Mouse (Mus musculus) heart, postnatal 4 days (tissue): ENCODE measurements around the gene Prkg1. TPM values are rescaled to one million over a fixed set of nuclear protein-coding genes. Genes with fewer than 3 reads are reported as not detected.

Source experiments
- DNase-seq: peaks from one replicate; pipeline ENCODE4 v3.0.0; 2021
- total RNA-seq, 2 experiments: library from RNA; stranded (reverse); gene quantifications; 2 replicates each; pipeline ENCODE4 v1.2.3; 2021

Gene Prkg1
- total RNA-seq, 2 experiments from 2014 or later: 22.5 to 23.9 TPM

DNA sequence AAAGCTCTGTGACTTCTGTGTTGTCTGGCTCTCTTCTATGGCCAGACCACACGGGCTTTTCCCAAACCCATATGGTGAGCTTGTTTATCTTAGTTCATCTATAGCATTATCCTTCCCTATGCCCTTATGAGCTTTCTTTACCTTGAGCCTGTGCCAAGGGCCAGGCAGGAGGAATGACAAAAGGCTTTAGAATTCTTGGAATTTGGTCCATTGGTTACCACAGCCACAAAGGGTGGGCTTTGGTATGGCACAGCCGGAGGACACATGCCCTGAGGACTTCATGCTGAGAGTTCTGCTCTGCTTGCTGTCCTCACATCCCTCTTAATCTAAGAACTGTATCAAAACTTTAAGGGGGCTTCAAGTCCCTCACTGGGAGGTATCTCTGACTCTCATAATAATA lies 628.5 kb downstream of the Prkg1 start:
- DNase-seq: no peak

DNA sequence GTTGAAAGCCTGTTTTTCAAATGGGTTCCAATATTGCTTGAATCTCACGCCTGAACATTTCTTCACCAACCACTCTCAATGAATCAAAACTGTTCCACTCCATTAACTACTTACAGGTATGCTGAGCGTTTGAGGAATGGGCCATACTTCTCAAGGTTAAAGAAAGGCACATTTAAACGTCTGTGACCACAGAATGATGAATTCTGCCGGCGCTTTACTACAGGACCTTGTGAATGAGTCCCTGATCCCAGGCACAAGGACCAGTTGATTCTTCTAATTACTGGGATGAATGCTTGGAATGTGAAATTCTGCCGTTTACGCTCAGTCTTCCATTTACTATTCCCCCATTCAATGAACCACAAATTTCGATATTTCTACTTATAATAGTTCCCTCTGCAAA lies 632.2 kb downstream of the Prkg1 start:
- DNase-seq: no peak

DNA sequence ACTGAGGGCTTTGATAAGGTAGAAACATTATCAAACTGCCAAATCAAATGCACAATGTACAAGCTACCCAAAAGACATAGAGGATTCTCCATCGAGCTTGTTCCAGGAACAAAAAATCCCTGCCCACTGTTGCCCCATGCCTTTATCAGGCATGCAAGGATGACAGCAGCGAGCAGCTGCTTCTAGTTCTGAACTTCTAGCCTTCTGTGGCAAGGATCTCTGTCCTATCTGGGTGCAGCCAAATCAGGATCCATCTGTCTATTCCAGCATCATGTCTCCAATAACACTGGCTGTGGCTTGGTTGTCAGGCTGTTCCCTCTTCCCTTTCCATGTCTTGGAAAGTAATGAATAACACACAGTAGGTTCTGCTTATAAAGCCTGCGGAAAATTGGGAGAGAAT lies 640.2 kb downstream of the Prkg1 start:
- no peak for DNase-seq

DNA sequence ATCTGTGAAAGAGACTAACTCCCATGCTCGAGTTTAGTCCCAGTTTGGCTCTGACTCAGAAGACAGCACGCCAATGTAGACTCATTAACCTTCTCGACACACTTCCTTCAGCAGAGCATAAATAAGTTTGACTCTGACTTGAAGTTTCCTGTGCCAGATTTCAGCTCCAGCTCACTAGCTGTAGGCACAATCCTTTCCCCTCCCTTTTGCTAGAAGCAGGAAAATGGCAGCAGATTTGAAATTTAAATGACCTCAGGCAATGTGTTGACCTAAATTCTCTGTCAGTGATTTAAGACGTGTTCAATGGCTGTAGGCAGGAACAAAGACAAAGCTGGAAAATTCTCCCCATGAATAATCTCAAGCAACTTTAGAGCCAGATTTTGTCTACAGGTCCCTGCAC lies 650.1 kb downstream of the Prkg1 start:
- DNase-seq: no peak

DNA sequence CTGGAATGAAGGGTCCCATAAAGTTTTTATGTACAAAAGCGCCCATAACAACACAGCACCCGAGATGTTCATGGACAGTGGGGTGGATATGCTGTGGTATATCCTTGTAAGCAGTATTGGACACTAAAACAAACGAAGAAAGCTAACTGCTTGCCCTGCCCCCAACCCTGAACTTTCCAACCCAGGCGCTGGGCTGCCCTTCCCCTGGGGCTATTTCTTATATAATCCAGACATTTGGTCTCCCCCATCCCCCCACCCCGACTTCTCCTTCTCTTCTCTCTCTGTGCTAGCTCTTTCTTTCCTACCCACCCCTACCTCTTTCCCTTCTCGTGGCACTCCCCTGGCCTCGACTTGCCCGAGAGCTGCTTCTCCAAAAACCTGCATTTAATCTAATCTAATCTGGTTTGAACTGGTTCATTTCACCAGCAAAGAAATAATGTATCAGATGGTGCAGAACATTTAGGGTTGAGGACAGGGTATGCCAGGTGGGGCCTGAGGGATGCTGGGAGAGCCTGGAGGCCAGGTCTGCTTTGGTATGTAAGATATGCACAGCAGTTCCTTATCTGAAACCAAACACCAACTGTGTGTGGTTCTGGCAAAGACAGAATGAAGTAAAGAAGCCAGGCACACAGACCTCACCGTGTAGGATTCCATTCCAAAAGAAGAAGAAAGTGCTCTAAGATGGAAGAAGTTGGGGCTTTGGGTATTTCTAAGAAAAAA lies 657.8 kb downstream of the Prkg1 start:
- DNase-seq: no peak

DNA sequence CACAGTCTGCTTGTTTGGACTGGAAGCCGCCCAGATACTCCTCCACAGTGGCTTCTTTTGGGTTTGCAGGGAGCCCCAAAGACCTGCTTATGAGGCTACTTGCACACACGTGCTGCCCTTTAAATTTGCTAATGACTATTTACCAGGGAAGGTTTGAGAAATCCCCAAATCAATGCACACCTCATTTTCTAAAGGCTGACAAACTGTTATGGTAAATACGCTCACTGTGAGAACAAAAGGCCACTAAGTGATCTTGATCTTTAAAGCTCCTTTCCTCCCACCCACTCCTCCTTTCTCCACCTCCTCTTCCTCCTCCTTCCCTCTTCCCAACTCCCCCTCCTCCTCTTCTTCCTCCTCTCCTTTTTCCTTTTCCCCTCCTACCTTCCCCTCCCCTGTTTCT lies 658.8 kb downstream of the Prkg1 start:
- no peak for DNase-seq

DNA sequence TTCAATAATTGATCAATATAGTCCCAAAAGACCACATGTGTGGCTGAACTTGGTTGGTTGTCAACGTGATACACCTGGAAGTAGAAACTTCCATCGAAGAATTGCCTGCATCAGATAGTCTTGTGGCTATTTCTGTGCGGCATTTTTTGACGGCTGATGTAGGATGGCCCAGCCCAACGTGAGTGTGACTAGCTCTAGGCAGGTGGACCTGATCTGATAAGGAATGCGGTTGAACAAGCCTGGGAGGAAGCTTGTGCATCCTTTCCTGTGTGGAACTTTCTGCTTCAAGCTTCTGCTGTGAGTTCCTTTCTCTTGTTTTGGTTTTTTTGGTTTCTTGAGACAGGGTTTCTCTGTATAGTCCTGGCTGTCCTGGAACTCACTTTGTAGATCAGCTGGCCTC lies 660.1 kb downstream of the Prkg1 start:
- no peak for DNase-seq

DNA sequence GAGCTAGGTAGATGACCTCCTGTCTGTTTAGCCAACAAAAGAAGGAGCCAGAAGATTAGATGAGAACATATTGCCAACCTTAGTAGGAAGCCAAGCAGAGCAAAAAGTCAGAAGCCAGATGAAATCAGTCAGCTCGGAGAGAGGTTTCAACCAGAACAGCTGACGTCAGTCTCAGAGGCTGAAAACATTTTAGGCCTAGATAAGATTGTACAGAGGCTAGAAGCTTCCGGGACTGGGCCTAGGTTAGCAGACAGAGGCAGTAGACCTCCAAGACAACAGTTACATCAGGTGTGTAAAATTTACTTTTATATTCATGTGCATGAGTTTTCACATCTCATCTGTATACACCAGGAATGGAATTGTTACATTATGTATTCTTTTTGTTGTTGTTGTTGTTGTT lies 665.5 kb downstream of the Prkg1 start:
- no peak for DNase-seq

DNA sequence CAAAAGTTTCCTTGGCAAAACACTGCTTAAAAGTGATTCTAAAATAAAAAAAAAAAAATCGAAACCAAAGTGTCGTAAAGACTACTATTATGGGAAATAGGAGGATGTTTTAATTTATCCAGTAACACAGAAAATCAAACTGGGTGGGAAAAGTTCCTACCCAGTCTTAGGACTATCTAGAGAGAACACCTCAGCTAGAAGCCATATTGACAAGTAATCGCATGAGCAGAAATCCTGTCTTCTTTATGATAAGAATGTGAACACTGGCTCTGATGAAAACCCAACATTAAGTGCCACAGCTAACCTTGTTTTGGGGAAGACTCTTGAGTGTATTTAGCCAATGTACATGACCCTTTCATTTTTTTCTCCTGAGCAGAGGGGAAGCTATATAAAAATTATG lies 667.0 kb downstream of the Prkg1 start:
- DNase-seq: no peak

DNA sequence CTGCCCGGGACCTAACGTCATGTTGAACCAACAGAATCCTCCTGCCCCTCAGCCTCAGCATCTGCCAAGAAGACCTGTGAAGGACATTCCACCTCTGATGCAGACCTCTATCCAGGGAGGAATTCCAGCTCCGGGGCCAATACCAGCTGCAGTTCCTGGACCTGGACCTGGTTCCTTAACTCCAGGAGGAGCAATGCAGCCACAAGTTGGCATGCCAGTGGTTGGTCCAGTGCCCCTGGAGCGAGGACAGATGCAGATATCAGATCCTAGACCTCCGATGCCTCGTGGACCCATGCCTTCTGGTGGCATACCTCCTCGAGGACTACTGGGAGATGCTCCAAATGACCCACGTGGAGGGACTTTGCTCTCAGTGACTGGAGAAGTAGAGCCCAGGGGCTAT lies 681.1 kb downstream of the Prkg1 start:
- peak; percentile 11 for DNase-seq

DNA sequence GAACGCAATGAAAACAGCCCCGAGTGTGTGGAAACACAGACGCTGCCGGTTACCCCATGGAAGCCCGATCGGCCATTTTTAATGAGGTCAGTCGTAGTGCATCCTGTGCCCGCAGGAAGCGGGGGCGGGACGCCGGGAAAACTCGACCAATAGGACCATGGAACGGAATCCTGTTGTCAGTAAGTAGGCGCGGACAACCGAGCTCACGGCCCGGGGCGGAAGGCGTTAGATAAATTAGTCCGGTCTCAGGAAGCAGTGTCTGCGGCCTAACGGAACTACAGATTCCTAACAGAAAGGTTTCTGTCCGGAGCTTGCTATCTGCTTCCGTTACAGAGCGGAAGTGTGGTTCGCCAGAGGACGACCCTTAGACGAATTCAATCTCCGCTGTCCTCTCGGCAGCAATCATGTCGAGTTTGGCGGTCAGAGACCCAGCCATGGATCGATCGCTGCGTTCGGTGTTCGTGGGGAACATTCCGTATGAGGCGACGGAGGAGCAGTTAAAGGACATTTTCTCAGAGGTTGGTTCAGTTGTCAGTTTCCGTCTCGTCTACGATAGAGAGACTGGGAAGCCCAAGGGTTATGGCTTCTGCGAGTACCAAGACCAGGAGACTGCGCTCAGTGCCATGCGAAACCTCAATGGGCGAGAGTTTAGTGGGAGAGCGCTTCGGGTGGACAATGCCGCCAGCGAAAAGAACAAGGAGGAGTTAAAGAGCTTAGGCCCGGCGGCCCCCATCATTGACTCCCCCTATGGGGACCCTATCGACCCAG lies 682.0 kb downstream of the Prkg1 start, which contains the start of gene Cstf2t:
Gene Cstf2t (plus strand): TSS at position 176 of the 768 bp plus-strand sequence.
- DNase-seq: peak; percentile 99

DNA sequence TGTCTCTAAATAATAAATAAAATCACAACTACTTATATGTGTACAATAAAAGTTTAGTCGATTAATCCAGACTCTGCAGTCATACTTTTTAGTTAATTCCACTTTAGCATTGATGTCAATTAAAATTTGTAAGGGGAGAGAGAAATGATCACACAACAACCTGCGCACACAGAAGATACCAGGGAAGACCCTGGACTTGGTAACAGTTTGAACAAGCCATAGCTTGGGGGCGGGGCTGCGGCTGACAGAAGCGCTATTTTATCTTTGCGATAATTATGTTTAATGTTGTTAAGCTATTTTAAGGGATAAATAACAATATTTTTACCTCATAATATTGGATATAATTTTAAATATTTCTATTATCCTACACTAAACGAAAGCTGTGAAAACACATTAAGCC lies 682.6 kb downstream of the Prkg1 start:
- no peak for DNase-seq

DNA sequence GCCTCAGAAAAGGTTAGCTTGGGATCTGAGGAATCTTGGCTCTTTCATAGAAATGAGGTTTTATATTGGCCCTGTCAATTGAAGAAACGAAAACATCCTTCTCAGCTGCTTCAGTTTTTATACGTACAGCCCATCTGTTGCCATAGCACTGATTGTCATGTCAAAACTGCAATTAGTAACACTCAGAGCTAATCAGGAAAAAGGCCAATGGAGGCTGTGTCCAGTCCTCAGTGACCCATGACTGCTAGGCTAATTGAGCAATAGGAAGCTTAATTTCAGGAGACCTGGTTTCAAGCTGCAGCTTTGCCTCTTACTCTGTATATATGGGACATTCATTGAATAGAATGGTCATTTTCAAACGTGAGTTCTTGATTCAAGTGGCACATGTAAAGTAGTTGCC lies 686.6 kb downstream of the Prkg1 start:
- DNase-seq: no peak

DNA sequence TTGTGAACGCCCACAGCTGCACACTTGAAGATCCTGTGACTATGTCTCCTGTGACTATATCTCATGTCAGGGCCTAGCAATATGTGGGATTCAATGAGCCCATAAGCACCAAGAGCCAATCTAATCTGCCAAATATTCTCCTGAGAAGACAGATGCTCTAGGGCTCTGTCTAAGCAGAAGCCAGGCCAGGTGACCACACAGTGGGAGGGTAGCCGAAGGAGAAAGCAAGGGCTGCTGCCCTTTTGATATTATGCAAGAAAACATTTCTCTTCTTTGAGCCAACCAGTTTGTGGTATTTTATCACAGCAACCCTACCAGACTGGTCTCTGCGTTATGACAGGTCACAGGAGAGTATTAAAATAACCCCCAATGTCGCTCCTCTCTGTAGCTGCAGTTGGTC lies 688.7 kb downstream of the Prkg1 start:
- DNase-seq: no peak

DNA sequence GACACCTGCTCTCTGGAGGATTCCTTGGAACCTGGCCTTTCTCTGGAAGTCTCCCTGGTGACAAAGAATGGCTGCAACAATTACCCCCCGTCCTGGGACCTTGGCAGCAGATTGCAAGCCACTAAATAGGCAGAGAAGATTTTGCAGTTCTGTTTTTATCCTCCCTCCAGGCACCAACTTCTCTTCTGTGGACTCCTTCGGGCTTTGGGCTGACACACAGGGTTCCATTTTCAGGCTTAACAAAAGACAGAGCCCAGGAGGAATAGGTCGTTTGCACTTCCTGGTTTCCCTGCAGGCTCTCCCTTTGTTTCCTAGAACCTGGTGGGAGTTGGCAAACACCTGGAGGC lies 690.1 kb downstream of the Prkg1 start:
- DNase-seq: peak; percentile 13

DNA sequence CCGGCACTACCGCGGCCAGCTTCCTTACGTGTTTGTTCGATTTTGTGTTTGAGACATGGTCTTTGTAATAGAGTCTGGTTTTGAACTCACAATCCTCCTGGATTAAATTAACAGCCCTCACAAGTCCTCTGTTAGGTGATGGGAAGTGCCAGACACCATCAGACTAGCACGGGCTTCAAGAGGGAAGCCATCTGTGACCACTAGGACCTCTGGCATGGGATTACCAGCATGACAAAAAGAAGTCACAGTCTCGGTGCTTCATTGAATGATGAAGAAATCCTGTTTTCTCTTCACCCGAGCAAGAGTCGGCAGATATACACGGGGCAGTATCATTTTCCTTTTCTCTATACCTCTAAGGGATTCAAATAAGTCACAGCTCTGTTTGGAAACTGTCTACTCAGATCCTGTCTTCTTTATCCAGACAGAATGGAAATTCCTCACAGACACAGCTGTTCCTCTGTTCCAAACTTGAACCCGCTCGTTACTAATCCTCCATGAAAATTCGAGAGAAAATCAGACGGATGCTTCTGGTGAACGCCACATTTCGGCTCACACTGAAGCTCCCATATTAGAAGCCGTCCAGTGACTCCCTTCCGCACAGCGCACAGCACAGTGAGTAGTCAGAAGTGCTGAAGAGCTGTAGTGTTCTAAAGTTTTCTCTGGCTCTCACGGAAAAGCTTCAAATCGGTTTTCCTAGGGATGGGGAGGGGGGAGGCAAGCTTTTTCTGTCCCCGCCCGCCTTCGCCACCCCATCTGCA lies 690.7 kb downstream of the Prkg1 start:
- no peak for DNase-seq

DNA sequence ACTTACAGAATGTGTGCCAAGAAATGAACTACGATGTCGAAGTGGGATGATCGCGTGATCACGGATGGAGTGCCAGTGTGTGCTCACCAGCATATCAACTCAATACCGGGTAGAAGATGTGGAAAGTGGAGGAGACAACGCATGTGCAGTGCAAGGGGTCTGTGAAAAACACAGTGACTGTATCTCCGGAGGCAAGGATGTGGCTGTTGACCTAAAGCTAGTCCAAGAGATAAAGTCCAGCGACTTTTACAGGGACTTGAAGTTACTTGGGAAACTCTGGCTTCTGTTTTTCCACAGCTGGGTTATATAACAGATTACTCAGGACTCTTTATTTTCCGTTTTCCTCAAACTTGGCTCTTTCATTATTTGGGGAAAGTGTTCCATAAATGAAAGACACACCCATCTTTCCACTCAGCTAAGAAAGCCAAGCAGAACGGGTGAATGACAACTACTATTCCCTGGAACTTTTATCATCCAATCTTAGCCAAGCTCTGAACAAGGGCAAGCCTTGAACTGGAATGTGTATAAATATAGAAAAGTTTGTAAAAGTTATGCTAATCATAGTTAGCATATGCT lies 699.5 kb downstream of the Prkg1 start:
- peak; percentile 18 for DNase-seq

DNA sequence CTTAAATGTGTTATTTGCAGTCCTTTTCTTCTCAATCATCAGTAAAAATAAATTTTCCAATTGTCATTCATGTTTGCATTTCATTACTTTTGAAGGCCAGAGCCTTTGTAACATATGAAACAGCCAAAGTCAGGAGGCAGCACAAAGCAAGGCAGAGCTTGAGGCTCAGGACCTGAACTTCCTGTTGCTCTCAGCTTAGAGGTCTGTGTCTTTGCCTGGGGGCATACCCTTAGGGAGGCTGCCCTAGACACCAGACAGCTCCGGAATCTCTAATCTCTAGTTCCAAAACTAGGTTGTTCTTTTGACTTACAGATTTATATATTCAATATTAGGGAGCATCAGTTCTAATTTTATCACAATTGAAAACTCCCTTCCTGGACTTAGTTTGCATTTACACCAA lies 700.1 kb downstream of the Prkg1 start:
- no peak for DNase-seq

DNA sequence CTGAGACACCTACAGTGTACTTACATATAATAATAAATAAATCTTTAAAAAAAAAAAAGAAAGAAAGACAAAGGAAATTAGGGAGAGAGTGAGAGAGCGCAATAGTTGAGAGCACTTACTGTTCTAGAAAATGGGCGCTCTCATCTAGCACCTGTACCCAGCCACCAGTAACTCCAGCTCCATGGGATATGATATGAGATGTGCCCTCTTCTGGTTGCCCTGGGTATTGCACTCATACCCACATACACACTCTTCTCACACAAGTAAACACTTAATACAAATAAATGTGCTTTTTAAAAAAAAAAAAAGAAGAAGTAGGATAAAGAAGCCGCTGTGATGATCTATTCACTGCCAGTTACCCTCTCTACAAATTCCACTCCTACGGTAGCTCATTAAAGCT lies 718.2 kb downstream of the Prkg1 start:
- DNase-seq: no peak

DNA sequence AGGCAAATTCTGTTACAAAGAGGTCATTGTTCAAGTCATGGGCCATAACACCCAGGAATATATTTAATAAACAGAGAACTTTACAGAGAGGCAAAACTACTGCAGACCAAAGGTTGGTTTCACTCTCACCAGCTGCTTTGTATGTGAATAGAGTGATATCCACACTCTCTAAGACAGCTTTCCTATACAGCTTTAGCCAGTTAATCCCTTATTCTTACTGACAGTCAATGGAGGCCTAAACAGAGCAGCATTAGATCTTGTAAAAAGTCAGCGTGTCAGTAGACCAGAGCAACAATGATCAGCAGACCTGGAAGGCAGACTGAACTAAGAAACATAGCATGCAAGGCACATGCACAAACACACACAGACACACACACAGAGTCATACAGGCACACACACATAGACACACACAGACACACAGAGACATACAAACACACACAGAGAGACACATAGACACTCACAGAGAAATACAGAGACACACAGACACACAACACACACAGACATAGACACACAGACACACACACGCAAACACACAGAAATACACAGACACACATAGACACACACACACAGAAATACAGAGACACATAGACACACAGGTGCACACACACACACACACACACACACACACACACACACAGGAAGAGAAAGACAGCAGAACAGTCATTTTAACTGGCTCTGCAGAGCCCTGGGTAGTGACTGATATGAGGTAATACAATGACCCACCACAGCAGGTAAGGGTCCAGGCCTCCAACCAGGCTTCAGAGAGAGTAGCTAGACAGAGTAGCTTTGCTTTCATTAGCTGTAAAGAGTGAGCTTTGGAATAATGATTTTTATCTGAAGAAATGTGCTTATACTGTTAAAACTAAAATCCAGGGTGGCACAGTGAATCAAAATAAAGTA lies 723.6 kb downstream of the Prkg1 start:
- no peak for DNase-seq

DNA sequence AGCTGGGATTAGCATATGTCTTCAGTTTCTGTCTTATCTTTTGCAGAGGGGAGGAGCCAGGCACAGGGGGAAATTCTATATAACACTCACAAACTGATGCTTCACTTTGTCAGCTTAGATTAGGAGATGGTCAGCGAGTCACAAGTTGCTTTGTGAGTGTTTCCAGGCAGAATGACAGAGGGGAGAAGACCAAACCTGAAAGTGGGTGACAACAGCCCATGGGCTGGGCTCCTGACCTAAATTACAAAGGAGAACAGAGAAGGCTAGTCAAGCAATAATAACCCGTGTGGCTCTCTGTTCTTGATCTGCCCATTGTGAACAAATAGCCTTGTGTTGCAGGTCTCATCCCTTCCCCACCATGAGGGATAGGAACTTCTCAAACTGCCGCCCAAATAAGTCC lies 725.9 kb downstream of the Prkg1 start:
- no peak for DNase-seq

DNA sequence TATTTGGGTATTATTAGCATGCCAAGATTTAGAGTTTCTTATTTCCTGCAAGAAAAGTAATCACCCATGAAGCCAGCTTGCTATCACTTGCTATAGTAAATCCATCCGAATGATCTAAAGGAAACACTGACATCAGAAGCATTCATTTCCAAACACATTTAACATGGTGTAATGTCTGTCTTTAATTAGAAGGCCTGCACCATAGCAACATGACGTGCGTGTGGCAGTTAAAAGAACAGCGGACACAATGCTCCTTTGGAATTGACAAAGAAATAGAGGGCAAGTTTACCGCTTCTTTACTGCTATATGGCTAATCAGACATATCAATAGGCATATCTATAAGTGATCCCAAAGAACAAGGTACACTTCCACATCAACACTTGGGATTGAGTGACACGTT lies 733.2 kb downstream of the Prkg1 start:
- DNase-seq: no peak
